ENCODE assay signal across 8 mouse cellular contexts in the genomic region with DNA sequence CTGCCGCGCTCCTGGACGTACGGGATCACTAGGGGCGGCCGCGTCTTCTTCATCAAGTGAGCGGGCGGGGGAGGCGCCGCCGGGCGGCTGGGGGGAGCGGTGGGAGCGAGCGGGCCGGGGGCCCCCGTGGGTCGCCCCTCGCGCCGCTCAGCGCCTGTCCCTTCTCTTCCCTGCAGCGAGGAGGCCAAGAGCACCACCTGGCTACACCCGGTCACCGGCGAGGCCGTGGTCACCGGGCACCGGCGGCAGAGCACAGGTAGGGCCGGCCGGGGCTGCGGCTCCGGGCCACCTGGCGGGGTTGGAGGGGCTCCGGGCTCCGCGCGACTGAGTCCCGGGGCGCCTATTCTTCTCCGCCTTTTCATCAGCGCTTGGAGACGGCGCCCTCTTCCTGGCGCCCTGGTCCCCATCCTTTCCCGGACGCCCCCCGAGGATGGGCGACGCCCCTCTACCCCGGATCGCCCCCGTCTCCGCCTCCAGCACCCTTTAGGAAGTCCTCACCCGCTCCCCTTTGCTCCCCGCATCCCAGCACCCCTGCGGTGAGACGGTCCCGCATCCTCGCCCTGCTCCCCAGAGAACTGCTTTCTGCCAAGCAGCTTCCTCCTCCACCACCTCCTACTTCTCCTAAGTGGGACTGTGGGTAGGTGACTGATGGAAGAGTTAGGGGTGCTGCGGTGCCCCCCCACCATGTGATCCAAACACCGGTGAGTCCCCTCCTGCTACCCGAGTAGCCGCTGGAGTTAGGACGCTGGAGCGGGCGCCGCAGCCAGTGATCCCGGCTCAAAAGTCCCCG. TPM values are rescaled to one million over a fixed set of nuclear protein-coding genes. Genes with fewer than 3 reads are reported as not detected.
DNase-seq lines count a peak whose midpoint lies in the region; ATAC-seq and TF ChIP-seq lines count a peak whose summit lies in the region.

No protein-coding gene starts in this region.

- under 1% methylated on average over 47 of the region's 72 CpGs for WGBS in embryonic facial prominence, embryonic 14.5 days
- 2% methylated on average over 60 of the region's 72 CpGs for WGBS in heart, embryonic 12.5 days
- WGBS in lung, embryonic 14.5 days: under 1% methylated on average over 51 of the region's 72 CpGs

- TF ChIP-seq CTCF in lung, embryonic 14.5 days (IDR thresholded peaks at IDR 0.05; ENCODE audit: low read depth): no peak

- DNase-seq in 3134 (ENCODE audit: extremely low read depth, insufficient read length, low spot score): peak; percentile 78
- peak; percentile 50 for DNase-seq in adrenal gland, postnatal 14 days
- peak; percentile 48 for DNase-seq in embryonic facial prominence, embryonic 14.5 days (ENCODE audit: low spot score)
- DNase-seq in layer of hippocampus, adult 18-20 months (ENCODE audit: low spot score in 2 of 2): peak; percentile 14 to 65
- DNase-seq in lung, embryonic 14.5 days: peak; percentile 56
- DNase-seq in ovary, adult 18-20 months (ENCODE audit: low spot score): peak; percentile 6
- DNase-seq in thymus, postnatal 14 days: peak; percentile 63

- peaks cover 13% of the 10 kb centered on the region for H3K36me3 ChIP-seq in embryonic facial prominence, embryonic 14.5 days (ENCODE audit: control insufficient read depth, insufficient read depth, low read length)
- peaks cover 9% of the 10 kb centered on the region; the same call in 1 of the 2 replicates for H3K36me3 ChIP-seq in heart, embryonic 12.5 days
- peaks cover 25% of the 10 kb centered on the region for H3K36me3 ChIP-seq in lung, embryonic 14.5 days (ENCODE audit: insufficient read depth)

- H3K4me1 ChIP-seq in embryonic facial prominence, embryonic 14.5 days (ENCODE audit: control insufficient read depth, insufficient read depth, low read length): peaks cover 5% of the 10 kb centered on the region; the same call in 1 of the 2 replicates
- H3K4me1 ChIP-seq in heart, embryonic 12.5 days (replicated peaks): peaks cover 5% of the 10 kb centered on the region
- H3K4me1 ChIP-seq in lung, embryonic 14.5 days (ENCODE audit: insufficient read depth): no peaks in the 10 kb centered on the region

- ATAC-seq in embryonic facial prominence, embryonic 14.5 days (ENCODE audit: low read depth): peak; percentile 70
- ATAC-seq in heart, embryonic 12.5 days (ENCODE audit: insufficient number of reproducible peaks, low FRiP score): peak; percentile 74
- ATAC-seq in lung, embryonic 14.5 days (ENCODE audit: insufficient read depth): peak; percentile 80

- peak overlapping the region; percentile 96 for H3K9ac ChIP-seq in embryonic facial prominence, embryonic 14.5 days (ENCODE audit: low read depth, low read length)
- peak overlapping the region; percentile 95 for H3K9ac ChIP-seq in heart, embryonic 12.5 days
- H3K9ac ChIP-seq in lung, embryonic 14.5 days: peak overlapping the region; percentile 90

- peak overlapping the region; percentile 96 for H3K4me3 ChIP-seq in embryonic facial prominence, embryonic 14.5 days (ENCODE audit: low read depth, low read length)
- peak overlapping the region; percentile 99 for H3K4me3 ChIP-seq in heart, embryonic 12.5 days
- H3K4me3 ChIP-seq in lung, embryonic 14.5 days (ENCODE audit: low read depth, low read length): peak overlapping the region; percentile 88

- peak overlapping the region; percentile 80 for H3K4me2 ChIP-seq in embryonic facial prominence, embryonic 14.5 days (ENCODE audit: low read depth, low read length)
- H3K4me2 ChIP-seq in heart, embryonic 12.5 days: peak overlapping the region; percentile 93
- peak overlapping the region; percentile 80 for H3K4me2 ChIP-seq in lung, embryonic 14.5 days

- H3K27me3 ChIP-seq in embryonic facial prominence, embryonic 14.5 days (replicated peaks; ENCODE audit: control insufficient read depth, insufficient read depth, low read length): no peaks in the 10 kb centered on the region
- H3K27me3 ChIP-seq in heart, embryonic 12.5 days (replicated peaks): no peaks in the 10 kb centered on the region
- H3K27me3 ChIP-seq in lung, embryonic 14.5 days (ENCODE audit: insufficient read depth, low read length): no peaks in the 10 kb centered on the region

- H3K9me3 ChIP-seq in embryonic facial prominence, embryonic 14.5 days (ENCODE audit: control insufficient read depth, low read length): 0 out of 2 replicates have a peak, but pooled peaks cover 4% of the 10 kb centered on the region
- H3K9me3 ChIP-seq in heart, embryonic 12.5 days (replicated peaks): peaks cover 9% of the 10 kb centered on the region; the same call in 1 of the 2 replicates
- no peaks in the 10 kb centered on the region for H3K9me3 ChIP-seq in lung, embryonic 14.5 days (ENCODE audit: low read depth, low read length)

- peak overlapping the region; percentile 94 for H3K27ac ChIP-seq in embryonic facial prominence, embryonic 14.5 days (replicated peaks; ENCODE audit: low read depth, low read length)
- peak overlapping the region; percentile 83 for H3K27ac ChIP-seq in heart, embryonic 12.5 days (ENCODE audit: poor library complexity, severe bottlenecking)
- H3K27ac ChIP-seq in lung, embryonic 14.5 days (ENCODE audit: low read depth): peak overlapping the region; percentile 93

RNA-seq across cellular contexts. Expression of a gene that starts 0.5 kb away (rescaled TPM):
- 30.1 and 32.7 TPM in 2 replicates for total RNA-seq in adrenal gland, postnatal 14 days (2021)
- 43.8 and 45.0 TPM in 2 replicates for polyA plus RNA-seq in embryonic facial prominence, embryonic 14.5 days (2014; fragmentation: Nextera tagmentation; extraction: Ambion mirVana)
- polyA plus RNA-seq in heart, embryonic 12.5 days (2016; fragmentation: Nextera tagmentation; extraction: Ambion mirVana): 21.9 and 22.3 TPM in 2 replicates
- 100 to 1,000 TPM in 1 of 2 experiments, 10 to 100 TPM in 1; 99.4 to 104 TPM for total RNA-seq in layer of hippocampus, adult 18-20 months (2021)
- polyA plus RNA-seq in lung, embryonic 14.5 days (2014; fragmentation: Nextera tagmentation; extraction: Ambion mirVana): 45.1 and 54.3 TPM in 2 replicates

Comparison
In these comparisons a context has a peak if more than half of its experiments do, and no peak if none do; other contexts are left out.
1. Peak in every context shown above with its lines: DNase-seq, ATAC-seq, H3K4me3 ChIP-seq and H3K27ac ChIP-seq.
2. DNase-seq: peak in every context shown above with its lines; median percentile 78 in 3134; 63 in thymus, postnatal 14 days; 56 in lung, embryonic 14.5 days; 50 in adrenal gland, postnatal 14 days; 48 in embryonic facial prominence, embryonic 14.5 days; 40 in layer of hippocampus, adult 18-20 months; 6 in ovary, adult 18-20 months.